Mouse (Mus musculus): ENCODE data around the gene 4930558C23Rik. TPM values are rescaled to one million over a fixed set of nuclear protein-coding genes. Genes with fewer than 3 reads are reported as not detected.
"Not testable (repeated sequence)": the region's sequence is repeated elsewhere in the genome, so short reads cannot be mapped to it uniquely, and the experiment has no call there.

4930558C23Rik gene
- total RNA-seq (2021) (not detected), polyA plus RNA-seq (2012; rRNA removed) (0.26 TPM in 1 of 2 replicates, not detected in the other)
- long read RNA-seq = 0 reads

DNA sequence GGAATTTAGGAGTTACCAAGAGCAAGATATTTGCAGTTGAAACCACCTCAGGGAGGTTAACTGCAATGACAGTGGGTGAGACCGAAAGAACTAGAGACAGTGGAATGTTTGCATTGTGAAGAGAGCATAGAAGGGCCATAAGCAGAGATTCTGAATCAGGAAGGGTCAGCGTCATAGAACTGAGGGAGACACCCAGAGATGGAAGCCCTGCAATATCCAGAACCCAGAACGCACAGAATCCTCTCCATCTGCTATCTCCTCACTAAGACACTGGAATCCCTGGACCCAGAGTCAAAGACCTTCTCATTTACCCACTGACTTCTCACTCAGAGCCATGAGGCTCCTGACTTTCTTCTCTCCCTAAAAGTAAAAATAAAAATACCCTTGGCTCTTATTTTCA, at the start of gene 4930558C23Rik:
Gene 4930558C23Rik (minus strand): TSS at position 101 of the 400 bp plus-strand sequence.
- no peak for DNase-seq
- H3K4me3 ChIP-seq = no peak within 1 kb of the TSS
- no peaks in the 10 kb centered on the region for H3K36me3 ChIP-seq (ENCODE audit: control insufficient read depth, insufficient read depth, low read length)
- H3K27ac ChIP-seq = no peak within 1 kb of the TSS
- WGBS = 84% methylated on average over 3 of the region's 3 CpGs
- H3K4me1 ChIP-seq (ENCODE audit: control insufficient read depth, insufficient read depth, low read length) = no peaks in the 10 kb centered on the region
- no peaks in the 10 kb centered on the region for H3K27me3 ChIP-seq (ENCODE audit: control insufficient read depth, insufficient read depth, low read length)
- no peaks in the 10 kb centered on the region for H3K79me2 ChIP-seq (replicated peaks; ENCODE audit: control insufficient read depth, insufficient read depth, low read length)
- H3K9ac ChIP-seq (ENCODE audit: low read depth, low read length) = no peak within 1 kb of the TSS
- intact Hi-C loops (cut with DNase I) = no loop called here
- TF ChIP-seq POLR2A (IDR thresholded peaks at IDR 0.05; ENCODE audit: insufficient read depth, low read depth, low read length) = no peak
- TF ChIP-seq EP300 (IDR thresholded peaks at IDR 0.05; ENCODE audit: insufficient read depth, low read depth, low read length) = no peak
- TF ChIP-seq CTCF (IDR thresholded peaks at IDR 0.05) = no peak

DNA sequence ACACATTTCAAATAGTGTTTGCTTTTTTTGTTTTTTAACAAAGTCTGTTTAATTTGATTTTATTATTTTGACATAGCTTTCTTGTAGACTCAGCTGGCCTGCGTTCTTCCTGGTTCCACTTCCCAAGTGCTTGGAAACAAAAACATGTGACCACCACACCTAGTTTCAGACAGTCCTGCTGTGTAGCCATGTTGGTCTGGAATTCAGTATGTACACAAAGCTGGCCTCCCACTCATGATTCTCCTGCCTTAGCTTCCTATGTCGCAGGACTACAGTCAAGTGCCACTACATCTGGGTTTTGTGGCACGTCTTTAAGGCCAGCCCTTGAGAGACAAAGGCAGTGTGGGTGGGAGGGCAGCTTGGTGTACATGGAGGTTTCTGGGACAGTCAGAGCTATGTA, 48.3 kb upstream of the 4930558C23Rik start:
- intact Hi-C loops (cut with DNase I) = no loop called here
- TF ChIP-seq EP300 (IDR thresholded peaks at IDR 0.05; ENCODE audit: insufficient read depth, low read depth, low read length) (no peak), POLR2A (IDR thresholded peaks at IDR 0.05; ENCODE audit: insufficient read depth, low read depth, low read length) (no peak), CTCF (IDR thresholded peaks at IDR 0.05) (no peak)
- Histone ChIP-seq H3K27ac (no peak overlapping the region), H3K4me3 (no peak overlapping the region), H3K36me3 (ENCODE audit: control insufficient read depth, insufficient read depth, low read length) (peaks cover 7% of the 10 kb centered on the region; the same call in 1 of the 2 replicates), H3K79me2 (replicated peaks; ENCODE audit: control insufficient read depth, insufficient read depth, low read length) (peaks cover 5% of the 10 kb centered on the region), H3K9ac (ENCODE audit: low read depth, low read length) (no peak overlapping the region), H3K4me1 (ENCODE audit: control insufficient read depth, insufficient read depth, low read length) (peaks cover 3% of the 10 kb centered on the region), H3K27me3 (ENCODE audit: control insufficient read depth, insufficient read depth, low read length) (no peaks in the 10 kb centered on the region)
- 89% methylated on average over 3 of the region's 3 CpGs for whole genome bisulfite sequencing
- no peak for DNase-seq

DNA sequence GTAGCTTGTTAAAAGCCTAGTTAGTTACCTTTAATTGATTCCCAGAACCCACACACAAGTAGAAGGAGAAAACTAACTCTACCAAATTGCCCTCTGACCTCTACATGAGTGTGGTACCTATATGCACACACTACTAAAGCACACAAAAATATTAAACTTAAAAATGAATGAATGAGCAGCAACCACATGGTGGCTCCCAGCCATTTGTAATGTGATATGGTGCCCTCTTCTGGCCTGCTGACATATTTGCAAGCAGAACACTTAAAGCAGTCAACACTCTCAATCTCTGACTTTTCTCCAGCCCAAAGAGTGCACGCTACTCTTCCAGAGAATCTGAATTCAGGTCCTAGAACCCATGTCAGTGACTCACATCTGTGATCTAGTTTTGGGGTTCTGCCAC, 47.8 kb upstream of the 4930558C23Rik start:
- intact Hi-C loops (cut with DNase I) = no loop called here
- TF ChIP-seq CTCF (IDR thresholded peaks at IDR 0.05) (peak; percentile 90), EP300 (IDR thresholded peaks at IDR 0.05; ENCODE audit: insufficient read depth, low read depth, low read length) (0 out of 2 replicates have a peak, but pooled peaks have one; percentile 60), POLR2A (IDR thresholded peaks at IDR 0.05; ENCODE audit: insufficient read depth, low read depth, low read length) (no peak)
- Histone ChIP-seq H3K27me3 (ENCODE audit: control insufficient read depth, insufficient read depth, low read length) (no peaks in the 10 kb centered on the region), H3K79me2 (replicated peaks; ENCODE audit: control insufficient read depth, insufficient read depth, low read length) (peaks cover 5% of the 10 kb centered on the region), H3K36me3 (ENCODE audit: control insufficient read depth, insufficient read depth, low read length) (peaks cover 7% of the 10 kb centered on the region; the same call in 1 of the 2 replicates), H3K9ac (ENCODE audit: low read depth, low read length) (no peak overlapping the region), H3K4me1 (ENCODE audit: control insufficient read depth, insufficient read depth, low read length) (peaks cover 4% of the 10 kb centered on the region), H3K27ac (no peak overlapping the region), H3K4me3 (no peak overlapping the region)
- peak in 1 of 2 experiments; percentile 16 for DNase-seq
- 24% methylated on average over 1 of the region's 1 CpGs for WGBS

DNA sequence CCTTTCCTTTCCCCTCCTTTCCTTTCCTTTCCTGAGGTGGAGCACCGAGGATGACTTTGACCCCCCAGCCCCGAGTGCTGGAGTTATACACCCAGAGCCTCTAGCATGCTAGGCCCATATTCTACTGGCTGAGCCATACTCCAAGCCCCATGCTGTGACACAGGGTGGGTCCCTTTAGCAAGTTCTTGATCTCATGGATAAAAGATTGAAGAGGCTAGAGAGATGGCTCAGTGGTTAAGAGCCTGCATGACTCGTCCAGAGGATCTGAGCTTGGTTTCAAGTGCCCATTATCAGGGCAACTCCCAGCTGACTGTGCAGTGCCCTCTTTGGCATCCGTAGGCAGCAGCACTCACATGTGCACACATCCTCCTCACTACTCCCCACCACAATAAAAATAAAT, 42.7 kb upstream of the 4930558C23Rik start:
- Histone ChIP-seq H3K36me3 (ENCODE audit: control insufficient read depth, insufficient read depth, low read length) (peaks cover 10% of the 10 kb centered on the region), H3K9ac (ENCODE audit: low read depth, low read length) (no peak overlapping the region), H3K79me2 (replicated peaks; ENCODE audit: control insufficient read depth, insufficient read depth, low read length) (peaks cover 8% of the 10 kb centered on the region), H3K27ac (no peak overlapping the region), H3K4me3 (no peak overlapping the region), H3K27me3 (ENCODE audit: control insufficient read depth, insufficient read depth, low read length) (no peaks in the 10 kb centered on the region), H3K4me1 (ENCODE audit: control insufficient read depth, insufficient read depth, low read length) (peaks cover 11% of the 10 kb centered on the region)
- intact Hi-C loops (cut with DNase I) = no loop called here
- WGBS = 49% methylated on average over 4 of the region's 4 CpGs
- no peak for DNase-seq
- no peak for TF ChIP-seq EP300 (IDR thresholded peaks at IDR 0.05; ENCODE audit: insufficient read depth, low read depth, low read length)
- no peak for TF ChIP-seq POLR2A (IDR thresholded peaks at IDR 0.05; ENCODE audit: insufficient read depth, low read depth, low read length)
- no peak for TF ChIP-seq CTCF (IDR thresholded peaks at IDR 0.05)

DNA sequence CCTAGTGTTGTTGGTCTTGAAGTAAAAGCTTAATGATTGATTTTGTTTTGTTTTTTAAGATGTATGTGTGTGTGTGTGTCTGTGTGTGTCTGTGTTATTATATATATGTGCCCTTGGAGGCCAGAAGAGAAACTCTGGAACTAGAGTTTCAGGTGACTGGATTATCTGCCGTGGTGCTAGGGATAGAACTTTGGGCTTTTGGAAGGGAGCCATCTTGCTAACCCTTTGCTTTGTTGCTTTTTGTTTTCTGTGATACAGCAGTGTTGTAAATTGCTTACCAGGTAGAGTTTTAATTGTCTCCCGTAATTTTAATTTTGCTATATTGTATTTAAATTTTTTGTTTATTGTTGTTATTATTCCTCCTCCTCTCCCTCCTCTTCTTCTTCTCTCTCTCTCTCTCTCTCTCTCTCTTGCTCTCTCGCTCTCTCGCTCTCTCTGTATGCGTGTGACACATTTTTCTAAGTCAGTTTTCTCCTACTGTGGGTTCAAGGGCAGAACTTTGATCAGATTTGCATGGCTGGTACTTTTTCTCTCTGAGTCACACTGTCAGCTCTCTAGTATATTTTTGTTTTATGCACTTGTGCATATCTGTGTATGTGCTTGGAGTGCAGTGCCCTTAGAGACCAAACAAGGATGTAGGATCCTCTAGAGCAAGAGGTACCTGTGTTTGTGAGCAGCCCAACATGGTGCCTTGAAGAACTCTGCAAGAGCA, 39.9 kb upstream of the 4930558C23Rik start:
- no peak overlapping the region for H3K9ac ChIP-seq (ENCODE audit: low read depth, low read length)
- no peaks in the 10 kb centered on the region for H3K27me3 ChIP-seq (ENCODE audit: control insufficient read depth, insufficient read depth, low read length)
- intact Hi-C loops (cut with DNase I) = loop anchor here (1.0 kb wide), 1 partner anchor 8 kb away; the partner anchor contains the start of gene Arnt
- H3K27ac ChIP-seq = no peak overlapping the region
- H3K79me2 ChIP-seq (replicated peaks; ENCODE audit: control insufficient read depth, insufficient read depth, low read length) = peaks cover 11% of the 10 kb centered on the region
- TF ChIP-seq EP300 (IDR thresholded peaks at IDR 0.05; ENCODE audit: insufficient read depth, low read depth, low read length) (no peak), POLR2A (IDR thresholded peaks at IDR 0.05; ENCODE audit: insufficient read depth, low read depth, low read length) (no peak), CTCF (IDR thresholded peaks at IDR 0.05) (no peak)
- H3K4me1 ChIP-seq (ENCODE audit: control insufficient read depth, insufficient read depth, low read length) = peaks cover 16% of the 10 kb centered on the region
- 73% methylated on average over 5 of the region's 5 CpGs for WGBS
- H3K36me3 ChIP-seq (ENCODE audit: control insufficient read depth, insufficient read depth, low read length) = peaks cover 14% of the 10 kb centered on the region
- no peak for DNase-seq
- H3K4me3 ChIP-seq = no peak overlapping the region

DNA sequence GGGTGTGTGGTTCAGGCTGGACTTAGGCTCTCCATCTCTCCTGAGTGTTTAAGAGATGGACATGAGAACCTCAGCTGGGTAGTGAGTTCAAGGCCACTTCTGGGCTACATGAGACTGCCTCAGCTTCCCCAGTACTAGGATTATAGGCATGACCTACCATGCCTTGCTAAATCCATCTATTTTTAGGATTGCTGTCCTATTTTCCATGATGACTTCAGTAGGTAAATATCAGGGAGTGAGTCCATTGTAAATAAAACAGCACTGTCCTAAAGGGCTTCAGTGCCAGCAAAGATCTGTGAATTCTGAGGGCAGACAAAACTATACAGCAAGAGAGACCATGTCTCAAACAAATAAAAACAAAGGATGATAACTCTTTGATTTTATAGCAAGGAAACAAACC, 37.0 kb upstream of the 4930558C23Rik start:
- no peak overlapping the region for H3K9ac ChIP-seq (ENCODE audit: low read depth, low read length)
- H3K36me3 ChIP-seq (ENCODE audit: control insufficient read depth, insufficient read depth, low read length) = peaks cover 20% of the 10 kb centered on the region
- intact Hi-C loops (cut with DNase I) = loop anchor here (10.0 kb wide), 1 partner anchor 145 kb away; the partner anchor contains the start of gene Golph3l
- no peaks in the 10 kb centered on the region for H3K27me3 ChIP-seq (ENCODE audit: control insufficient read depth, insufficient read depth, low read length)
- no peak overlapping the region; the same call in 1 of the 2 replicates for H3K27ac ChIP-seq
- H3K4me3 ChIP-seq = no peak overlapping the region
- TF ChIP-seq POLR2A (IDR thresholded peaks at IDR 0.05; ENCODE audit: insufficient read depth, low read depth, low read length) = no peak
- no peak for TF ChIP-seq CTCF (IDR thresholded peaks at IDR 0.05)
- TF ChIP-seq EP300 (IDR thresholded peaks at IDR 0.05; ENCODE audit: insufficient read depth, low read depth, low read length) = no peak
- no peak for DNase-seq
- peaks cover 15% of the 10 kb centered on the region for H3K4me1 ChIP-seq (ENCODE audit: control insufficient read depth, insufficient read depth, low read length)
- peaks cover 9% of the 10 kb centered on the region for H3K79me2 ChIP-seq (replicated peaks; ENCODE audit: control insufficient read depth, insufficient read depth, low read length)

DNA sequence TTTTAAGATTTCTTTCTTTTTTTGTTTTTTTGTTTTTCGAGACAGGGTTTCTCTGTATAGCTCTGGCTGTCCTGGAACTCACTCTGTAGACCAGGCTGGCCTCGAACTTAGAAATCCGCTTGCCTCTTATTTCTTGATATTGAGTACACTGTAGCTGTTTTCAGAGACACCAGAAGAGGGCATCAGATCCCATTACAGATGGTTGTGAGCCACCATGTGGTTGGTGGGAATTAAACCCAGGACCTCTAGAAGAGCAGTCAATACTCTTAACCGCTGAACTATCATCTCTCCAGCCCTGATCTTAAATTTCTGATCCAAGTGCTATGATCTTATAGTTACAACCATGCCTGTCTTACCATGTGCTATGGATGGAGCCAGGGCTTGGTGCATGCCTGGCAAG, 36.0 kb upstream of the 4930558C23Rik start:
- H3K27ac ChIP-seq; H3K4me3 ChIP-seq; DNase-seq; H3K9ac ChIP-seq (ENCODE audit: low read depth, low read length); H3K27me3 ChIP-seq (ENCODE audit: control insufficient read depth, insufficient read depth, low read length); H3K79me2 ChIP-seq (replicated peaks; ENCODE audit: control insufficient read depth, insufficient read depth, low read length): not testable (repeated sequence)
- 92% methylated on average over 4 of the region's 4 CpGs for WGBS
- Histone ChIP-seq H3K4me1 (ENCODE audit: control insufficient read depth, insufficient read depth, low read length) (peaks cover 12% of the 10 kb centered on the region), H3K36me3 (ENCODE audit: control insufficient read depth, insufficient read depth, low read length) (peaks cover 20% of the 10 kb centered on the region)
- intact Hi-C loops (cut with DNase I) = loop anchor here (10.0 kb wide), 1 partner anchor 146 kb away; the partner anchor contains the start of gene Golph3l

All from heart, adult 2 months (tissue).